Mouse (Mus musculus) layer of hippocampus, postnatal 10 days (tissue): ENCODE measurements around the gene Sestd1. TPM values are rescaled to one million over a fixed set of nuclear protein-coding genes. Genes with fewer than 3 reads are reported as not detected.

ENCODE experiments used
- DNase-seq, 2 experiments: peaks; one replicate each; pipeline ENCODE4 v3.0.0; 2021; ENCODE audit warnings: low spot score in 2 of 2
- total RNA-seq, 2 experiments: library from RNA; stranded (reverse); gene quantifications; 2 replicates each; pipeline ENCODE4 v1.2.3; 2021

Gene Sestd1
- total RNA-seq, 2 experiments from 2014 or later = 83.7 to 90.9 TPM

GRCm38 (mm10) chr2:77143536-77143935 is 136.9 kb downstream of the Sestd1 start:
- DNase-seq = no peak

GRCm38 (mm10) chr2:77138879-77139278 is 141.5 kb downstream of the Sestd1 start:
- DNase-seq = no peak

- DNase-seq = no peak
Measured at GRCm38 (mm10) chr2:77134906-77135305, 145.5 kb downstream of the Sestd1 start.

GRCm38 (mm10) chr2:77133407-77133806 is 147.0 kb downstream of the Sestd1 start:
- no peak for DNase-seq

Other genes starting within 250 kb of the Sestd1 start
- gene Ccdc141, start 110.0 kb downstream of the Sestd1 start, total RNA-seq = 10 to 100 TPM; 29.8 to 30.3 TPM